Mouse (Mus musculus): ENCODE results near the gene Gm21541.
"Not testable (repeated sequence)": the region's sequence is repeated elsewhere in the genome, so short reads cannot be mapped to it uniquely, and the experiment has no call there.

Gene Gm21541

DNA sequence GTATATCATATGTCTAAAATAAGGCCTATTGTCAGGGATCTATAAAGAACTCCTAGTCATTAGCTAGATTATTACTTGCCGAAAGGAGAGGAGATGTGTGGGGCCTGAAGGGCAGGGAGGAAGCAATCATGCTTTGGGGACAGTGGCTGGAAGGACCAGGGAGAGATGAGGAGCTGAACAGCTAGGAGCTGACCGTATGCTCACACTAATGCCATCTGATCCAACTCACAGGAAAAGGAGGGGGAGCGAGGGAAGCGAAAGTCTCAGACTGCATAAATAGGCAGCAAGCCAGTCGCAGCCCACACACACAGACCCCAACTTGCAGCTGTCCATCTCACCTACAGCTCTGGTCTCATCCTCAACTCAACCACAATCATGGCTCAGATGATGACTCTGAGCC is at the start of gene Gm21541:
Gene Gm21541 (plus strand): TSS at position 301 of the 400 bp plus-strand sequence.
- DNase-seq (ENCODE audit: low spot score in 2 of 2): not testable (repeated sequence)

GRCm38 (mm10) chr4:41941272-41941671 is 37.9 kb downstream of the Gm21541 start, which contains the start of gene Gm20878:
TSS of gene Gm20878 (plus strand) at chr4:41941572.
- DNase-seq (ENCODE audit: low spot score in 2 of 2): not testable (repeated sequence)
